Mouse (Mus musculus): Measurements from ENCODE around the gene Nhsl2. TPM values are rescaled to one million over a fixed set of nuclear protein-coding genes. Genes with fewer than 3 reads are reported as not detected.

Nhsl2 gene
- polyA plus RNA-seq, 1 experiment from 2014 or later, result 1.3 TPM

- no peaks in the 10 kb centered on the region for H3K9me3 ChIP-seq (ENCODE audit: control insufficient read depth)
- H3K4me2 ChIP-seq (replicated peaks; ENCODE audit: low read depth), result no peak overlapping the region
- H3K4me1 ChIP-seq (replicated peaks; ENCODE audit: control insufficient read depth, insufficient read depth, low read length), result no peaks in the 10 kb centered on the region
- H3K9ac ChIP-seq (ENCODE audit: low read depth, low read length), result no peak overlapping the region
- no peaks in the 10 kb centered on the region for H3K36me3 ChIP-seq (ENCODE audit: control insufficient read depth, insufficient read depth)
- TF ChIP-seq CTCF (IDR thresholded peaks at IDR 0.05; ENCODE audit: low read depth), result no peak
- H3K4me3 ChIP-seq (ENCODE audit: low read depth, low read length), result no peak overlapping the region
- H3K27ac ChIP-seq (ENCODE audit: low read depth, low read length), result no peak overlapping the region
- no peak for ATAC-seq
- WGBS, result 77% methylated on average over 4 of the region's 4 CpGs
- 0 out of 2 replicates have a peak, but pooled peaks cover 3% of the 10 kb centered on the region for H3K27me3 ChIP-seq (replicated peaks; ENCODE audit: control insufficient read depth, insufficient read depth, low read length)
Observed at GRCm38 (mm10) chrX:102054009-102054408, 204.8 kb downstream of the Nhsl2 start.

- Histone ChIP-seq H3K27me3 (replicated peaks; ENCODE audit: control insufficient read depth, insufficient read depth, low read length) (no peaks in the 10 kb centered on the region), H3K4me1 (replicated peaks; ENCODE audit: control insufficient read depth, insufficient read depth, low read length) (no peaks in the 10 kb centered on the region), H3K36me3 (ENCODE audit: control insufficient read depth, insufficient read depth) (no peaks in the 10 kb centered on the region), H3K4me3 (ENCODE audit: low read depth, low read length) (no peak overlapping the region), H3K9ac (ENCODE audit: low read depth, low read length) (no peak overlapping the region), H3K27ac (ENCODE audit: low read depth, low read length) (no peak overlapping the region), H3K4me2 (replicated peaks; ENCODE audit: low read depth) (no peak overlapping the region), H3K9me3 (ENCODE audit: control insufficient read depth) (no peaks in the 10 kb centered on the region)
- peak; percentile 72 for TF ChIP-seq CTCF (IDR thresholded peaks at IDR 0.05; ENCODE audit: low read depth)
- 61% methylated on average over 9 of the region's 9 CpGs for WGBS
- no peak for ATAC-seq
Observed at GRCm38 (mm10) chrX:102059437-102059836, 210.3 kb downstream of the Nhsl2 start.

DNA sequence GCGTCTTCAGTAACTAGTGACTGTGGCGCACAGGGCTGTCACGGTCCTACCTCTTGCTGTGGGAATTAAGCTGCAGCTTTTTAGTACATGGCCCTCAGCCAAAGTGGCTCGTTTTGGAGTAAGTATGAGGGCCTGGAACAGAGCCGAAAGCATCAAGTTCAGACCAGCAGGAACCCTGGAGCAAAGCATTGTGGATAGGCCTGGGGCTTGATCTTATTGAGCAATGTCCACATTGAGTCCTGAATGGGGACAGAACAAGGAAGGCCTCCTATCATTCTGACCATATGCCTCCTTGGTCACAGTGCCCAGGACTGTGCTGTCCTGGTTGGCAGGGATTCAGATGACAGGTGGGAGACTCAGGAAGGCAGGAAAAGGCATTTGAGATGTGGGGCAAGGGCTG is 211.1 kb downstream of the Nhsl2 start:
- Histone ChIP-seq H3K4me1 (replicated peaks; ENCODE audit: control insufficient read depth, insufficient read depth, low read length) (no peaks in the 10 kb centered on the region), H3K9me3 (ENCODE audit: control insufficient read depth) (no peaks in the 10 kb centered on the region), H3K36me3 (ENCODE audit: control insufficient read depth, insufficient read depth) (no peaks in the 10 kb centered on the region), H3K9ac (ENCODE audit: low read depth, low read length) (no peak overlapping the region), H3K4me3 (ENCODE audit: low read depth, low read length) (no peak overlapping the region), H3K4me2 (replicated peaks; ENCODE audit: low read depth) (no peak overlapping the region), H3K27me3 (replicated peaks; ENCODE audit: control insufficient read depth, insufficient read depth, low read length) (no peaks in the 10 kb centered on the region), H3K27ac (ENCODE audit: low read depth, low read length) (no peak overlapping the region)
- no peak for TF ChIP-seq CTCF (IDR thresholded peaks at IDR 0.05; ENCODE audit: low read depth)
- 76% methylated on average over 5 of the region's 5 CpGs for WGBS
- no peak for ATAC-seq

DNA sequence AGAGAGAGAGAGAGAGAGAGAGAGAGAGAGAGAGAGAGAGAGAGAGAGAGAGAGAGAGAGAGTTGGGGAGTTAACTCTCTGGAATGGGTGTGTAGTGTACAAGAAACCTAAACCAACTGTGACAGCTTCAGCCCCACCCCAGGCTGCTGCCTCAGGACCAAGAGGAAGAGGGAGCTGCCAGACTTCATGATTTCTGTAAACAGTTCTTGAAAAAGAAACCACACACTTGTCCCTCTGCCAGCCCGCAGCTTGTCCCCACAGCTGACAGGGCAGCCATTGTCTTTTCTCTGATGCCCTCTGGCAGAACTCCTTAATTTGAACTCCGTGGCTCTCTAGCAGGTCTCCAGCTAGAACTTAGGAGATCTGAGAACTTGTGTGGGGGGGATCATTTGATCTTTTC is 211.7 kb downstream of the Nhsl2 start:
- no peaks in the 10 kb centered on the region for H3K27me3 ChIP-seq (replicated peaks; ENCODE audit: control insufficient read depth, insufficient read depth, low read length)
- 45% methylated on average over 2 of the region's 2 CpGs for WGBS
- no peaks in the 10 kb centered on the region for H3K4me1 ChIP-seq (replicated peaks; ENCODE audit: control insufficient read depth, insufficient read depth, low read length)
- H3K9ac ChIP-seq (ENCODE audit: low read depth, low read length), result no peak overlapping the region
- no peaks in the 10 kb centered on the region for H3K9me3 ChIP-seq (ENCODE audit: control insufficient read depth)
- no peak for TF ChIP-seq CTCF (IDR thresholded peaks at IDR 0.05; ENCODE audit: low read depth)
- ATAC-seq, result no peak
- no peak overlapping the region for H3K4me3 ChIP-seq (ENCODE audit: low read depth, low read length)
- no peak overlapping the region for H3K27ac ChIP-seq (ENCODE audit: low read depth, low read length)
- H3K4me2 ChIP-seq (replicated peaks; ENCODE audit: low read depth), result no peak overlapping the region
- H3K36me3 ChIP-seq (ENCODE audit: control insufficient read depth, insufficient read depth), result no peaks in the 10 kb centered on the region

- Histone ChIP-seq H3K36me3 (ENCODE audit: control insufficient read depth, insufficient read depth) (no peaks in the 10 kb centered on the region), H3K27ac (ENCODE audit: low read depth, low read length) (no peak overlapping the region), H3K9ac (ENCODE audit: low read depth, low read length) (no peak overlapping the region), H3K9me3 (ENCODE audit: control insufficient read depth) (no peaks in the 10 kb centered on the region), H3K4me1 (replicated peaks; ENCODE audit: control insufficient read depth, insufficient read depth, low read length) (no peaks in the 10 kb centered on the region), H3K4me2 (replicated peaks; ENCODE audit: low read depth) (no peak overlapping the region), H3K27me3 (replicated peaks; ENCODE audit: control insufficient read depth, insufficient read depth, low read length) (no peaks in the 10 kb centered on the region), H3K4me3 (ENCODE audit: low read depth, low read length) (no peak overlapping the region)
- no peak for ATAC-seq
- TF ChIP-seq CTCF (IDR thresholded peaks at IDR 0.05; ENCODE audit: low read depth), result no peak
- WGBS, result 83% methylated on average over 3 of the region's 3 CpGs
Observed at GRCm38 (mm10) chrX:102064062-102064461, 214.9 kb downstream of the Nhsl2 start.

DNA sequence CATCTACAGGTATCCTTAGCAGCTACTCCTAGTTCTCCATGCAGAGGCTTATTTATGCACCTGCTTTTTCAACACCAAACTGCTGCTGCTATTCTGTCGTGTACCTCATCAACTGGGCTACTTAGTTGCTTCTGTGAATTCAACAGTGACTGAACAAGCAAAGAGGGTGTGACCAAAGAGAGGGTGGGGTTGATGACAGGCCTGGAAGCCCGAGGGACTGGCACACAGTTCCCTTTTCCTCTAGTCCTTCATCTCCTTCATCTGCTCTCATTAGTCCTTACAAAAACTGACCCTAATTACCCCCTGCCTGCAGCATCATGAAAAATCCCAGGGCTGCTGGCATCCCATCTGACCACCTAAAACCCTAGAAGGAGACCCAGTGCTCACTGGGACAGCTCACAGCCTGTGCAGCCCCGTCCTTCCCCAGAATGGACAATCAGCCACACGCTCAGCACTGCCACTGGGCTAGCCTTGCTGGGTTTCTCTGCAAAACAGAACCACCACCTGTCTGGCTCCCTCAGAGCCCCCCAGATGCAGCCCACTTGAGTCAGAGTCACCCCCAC is 216.1 kb downstream of the Nhsl2 start:
- 50% methylated on average over 4 of the region's 4 CpGs for WGBS
- Histone ChIP-seq H3K36me3 (ENCODE audit: control insufficient read depth, insufficient read depth) (no peaks in the 10 kb centered on the region), H3K27ac (ENCODE audit: low read depth, low read length) (no peak overlapping the region), H3K4me1 (replicated peaks; ENCODE audit: control insufficient read depth, insufficient read depth, low read length) (no peaks in the 10 kb centered on the region), H3K9me3 (ENCODE audit: control insufficient read depth) (no peaks in the 10 kb centered on the region), H3K27me3 (replicated peaks; ENCODE audit: control insufficient read depth, insufficient read depth, low read length) (no peaks in the 10 kb centered on the region), H3K9ac (ENCODE audit: low read depth, low read length) (no peak overlapping the region), H3K4me3 (ENCODE audit: low read depth, low read length) (no peak overlapping the region), H3K4me2 (replicated peaks; ENCODE audit: low read depth) (no peak overlapping the region)
- no peak for ATAC-seq
- TF ChIP-seq CTCF (IDR thresholded peaks at IDR 0.05; ENCODE audit: low read depth), result no peak

DNA sequence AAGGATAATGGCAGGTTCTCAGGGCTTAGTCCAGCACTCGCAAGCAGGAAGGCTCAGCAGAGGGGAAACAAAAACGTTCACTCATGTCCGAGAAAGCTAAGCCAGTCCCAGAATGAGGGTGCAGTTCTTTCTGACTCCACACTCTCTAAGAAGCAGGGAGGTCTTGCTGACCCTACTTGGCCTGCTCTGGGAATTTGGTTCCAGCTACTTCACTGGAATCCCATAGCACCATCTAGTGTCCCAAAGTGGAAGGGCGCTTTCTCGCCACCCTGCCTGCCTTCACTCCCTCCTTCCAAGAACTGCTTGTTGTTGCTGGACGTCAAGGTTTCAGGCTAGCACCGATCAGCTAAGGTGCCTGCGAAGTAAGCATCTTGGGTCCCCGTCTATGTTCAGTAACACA is 216.9 kb downstream of the Nhsl2 start:
- Histone ChIP-seq H3K36me3 (ENCODE audit: control insufficient read depth, insufficient read depth) (no peaks in the 10 kb centered on the region), H3K4me3 (ENCODE audit: low read depth, low read length) (no peak overlapping the region), H3K9me3 (ENCODE audit: control insufficient read depth) (no peaks in the 10 kb centered on the region), H3K9ac (ENCODE audit: low read depth, low read length) (no peak overlapping the region), H3K27me3 (replicated peaks; ENCODE audit: control insufficient read depth, insufficient read depth, low read length) (no peaks in the 10 kb centered on the region), H3K4me1 (replicated peaks; ENCODE audit: control insufficient read depth, insufficient read depth, low read length) (no peaks in the 10 kb centered on the region), H3K27ac (ENCODE audit: low read depth, low read length) (no peak overlapping the region), H3K4me2 (replicated peaks; ENCODE audit: low read depth) (no peak overlapping the region)
- 28% methylated on average over 9 of the region's 9 CpGs for WGBS
- no peak for ATAC-seq
- TF ChIP-seq CTCF (IDR thresholded peaks at IDR 0.05; ENCODE audit: low read depth), result peak; percentile 91
